Mouse (Mus musculus) small intestine, adult 2 months (tissue): ENCODE results near the gene Rtp4.

Experiments
- CTCF ChIP-seq: fragments of 200-500 bp; IDR thresholded peaks from 2 replicates; pipeline ENCODE4 v1.5.1; 2012; ENCODE audit warnings: low read depth, mild to moderate bottlenecking, control low read depth, inconsistent platforms, low read length, moderate library complexity, mixed read lengths; ENCODE audit not compliant: insufficient replicate concordance, insufficient read length; ENCODE audit errors: extremely low read depth
- POLR2A ChIP-seq: fragments of 200-500 bp; IDR thresholded peaks from 2 replicates; pipeline ENCODE4 v1.6.1; 2012; ENCODE audit warnings: low read depth, mild to moderate bottlenecking, control low read depth, inconsistent platforms, low read length, moderate library complexity

DNA sequence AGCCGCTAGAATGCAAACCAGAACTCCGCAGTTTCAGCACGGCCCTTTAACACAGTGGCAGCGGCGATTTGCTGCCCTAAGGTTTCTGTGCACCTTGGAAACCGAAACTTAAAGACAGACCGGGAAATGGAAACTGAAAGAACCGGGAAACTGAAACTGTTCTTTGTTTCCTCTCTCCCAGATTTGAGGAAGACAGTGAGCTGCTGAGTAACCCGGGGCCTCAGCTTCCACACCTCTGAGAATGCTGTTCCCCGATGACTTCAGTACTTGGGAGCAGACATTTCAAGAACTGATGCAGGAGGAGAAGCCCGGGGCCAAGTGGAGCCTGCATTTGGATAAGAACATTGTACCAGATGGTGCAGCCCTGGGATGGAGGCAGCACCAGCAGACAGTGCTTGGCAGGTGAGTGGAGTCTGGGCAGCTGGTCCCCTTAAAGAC, 89.7 kb downstream of the Rtp4 start:
- TF ChIP-seq CTCF (no peak), POLR2A (peak; percentile 74; the same call in 1 of the 2 replicates)
